Mouse (Mus musculus) G1E-ER4 (cell line): ENCODE results near the gene Kdelc1. TPM values are rescaled to one million over a fixed set of nuclear protein-coding genes. Genes with fewer than 3 reads are reported as not detected.

Source experiments
- GATA1 ChIP-seq: IDR thresholded peaks from one replicate; pipeline ENCODE4 v1.8.0; 2012; ENCODE audit warnings: low read length, inconsistent platforms
- polyA plus RNA-seq: library from polyadenylated mRNA; stranded (reverse); fragments of >175 nt; gene quantifications from 2 replicates; pipeline ENCODE4 v1.2.3, GENCODE M21; 2012

The Kdelc1 gene
- polyA plus RNA-seq, result 8.6 and 12.7 TPM in 2 replicates

DNA sequence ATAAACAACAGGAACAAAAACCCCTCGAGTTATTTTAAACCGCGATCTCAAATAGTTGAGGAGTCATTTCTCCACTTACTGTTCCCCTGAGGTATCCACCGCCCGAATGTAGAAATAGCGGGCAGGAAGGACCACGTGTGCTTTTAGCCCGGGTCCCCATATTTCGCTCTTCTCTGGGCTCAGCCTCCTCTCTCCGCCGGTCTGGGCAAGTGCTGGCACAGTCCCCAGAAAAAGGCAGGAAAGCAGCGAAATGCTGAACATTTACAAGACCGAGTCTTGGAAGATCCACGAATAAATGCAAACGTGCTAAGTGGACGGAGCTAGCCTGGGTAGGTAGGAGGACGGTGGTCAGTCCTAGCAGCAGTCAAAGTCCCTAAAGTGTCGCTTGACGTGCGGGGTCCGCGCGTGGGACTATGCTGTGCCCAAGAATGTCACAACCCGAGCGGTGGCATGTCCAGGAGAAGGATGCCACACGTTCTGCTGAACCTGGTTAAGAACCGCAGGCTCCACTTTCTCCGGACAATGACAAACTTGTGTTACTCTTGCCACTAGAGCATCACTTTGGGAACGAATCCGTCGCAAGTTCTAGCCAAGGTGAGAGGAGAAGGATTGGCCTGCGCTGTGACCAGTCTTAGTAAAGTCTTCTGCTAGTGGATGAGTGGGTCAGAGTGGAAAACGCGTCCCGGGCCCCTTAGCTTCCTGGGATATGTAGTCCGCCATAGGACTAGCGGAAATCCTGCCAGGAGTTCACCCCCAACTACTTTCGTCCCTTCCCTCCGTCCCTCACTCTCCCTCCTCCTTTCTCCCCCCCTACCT, at the start of gene Kdelc1, which contains the start of gene Bivm:
Gene Kdelc1, minus strand, starts transcription at position 570 of the 816 bp plus-strand sequence.
Gene Bivm, plus strand, starts transcription at position 719 of the 816 bp plus-strand sequence.
- TF ChIP-seq GATA1, result no peak

GRCm38 (mm10) chr1:44167859-44168383, 49.3 kb upstream of the Kdelc1 start:
- TF ChIP-seq GATA1, result no peak

GRCm38 (mm10) chr1:44162389-44162788, 43.8 kb upstream of the Kdelc1 start:
- no peak for TF ChIP-seq GATA1

DNA sequence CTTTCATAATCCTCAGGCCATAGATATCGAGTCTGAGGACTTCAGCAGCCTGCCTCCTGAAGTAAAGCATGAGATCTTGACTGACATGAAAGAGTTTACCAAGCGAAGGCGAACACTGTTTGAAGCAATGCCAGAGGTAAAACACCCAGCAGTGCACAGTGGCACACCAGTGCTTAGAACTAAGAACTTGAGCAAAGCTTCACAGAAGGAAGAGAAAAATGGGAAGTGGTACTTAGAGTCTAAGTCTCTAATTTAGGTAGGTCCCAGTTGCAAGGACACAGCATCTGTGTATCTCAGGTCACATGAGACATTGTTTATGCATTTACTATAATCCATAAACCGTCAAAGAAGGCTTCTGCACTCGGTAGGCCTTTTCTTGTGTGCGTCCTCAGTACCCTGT, 43.2 kb upstream of the Kdelc1 start:
- no peak for TF ChIP-seq GATA1

GRCm38 (mm10) chr1:44158317-44158716, 39.7 kb upstream of the Kdelc1 start:
- TF ChIP-seq GATA1, result no peak

DNA sequence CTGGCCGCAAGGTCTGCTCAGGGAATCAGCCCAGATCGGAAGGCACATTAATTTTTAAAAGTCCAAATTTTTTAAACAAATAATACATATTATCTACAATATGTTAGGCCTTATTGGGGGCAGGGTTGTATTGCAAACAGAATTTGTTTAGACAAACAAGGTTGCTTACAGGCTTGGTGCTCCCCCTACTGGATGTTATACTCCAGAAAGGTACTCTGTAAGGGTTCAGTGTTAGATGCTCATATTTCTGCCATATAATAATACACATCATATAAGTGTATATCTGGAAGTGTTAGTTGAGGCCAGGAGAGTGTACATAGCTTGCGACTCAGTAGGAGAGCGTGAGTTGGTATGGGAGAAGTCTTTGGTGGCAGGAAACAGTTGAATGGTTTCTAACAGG, 36.7 kb upstream of the Kdelc1 start:
- TF ChIP-seq GATA1, result no peak

- TF ChIP-seq GATA1, result no peak
These were observed 30.1 kb upstream of the Kdelc1 start for GRCm38 (mm10) chr1:44148706-44149105.

DNA sequence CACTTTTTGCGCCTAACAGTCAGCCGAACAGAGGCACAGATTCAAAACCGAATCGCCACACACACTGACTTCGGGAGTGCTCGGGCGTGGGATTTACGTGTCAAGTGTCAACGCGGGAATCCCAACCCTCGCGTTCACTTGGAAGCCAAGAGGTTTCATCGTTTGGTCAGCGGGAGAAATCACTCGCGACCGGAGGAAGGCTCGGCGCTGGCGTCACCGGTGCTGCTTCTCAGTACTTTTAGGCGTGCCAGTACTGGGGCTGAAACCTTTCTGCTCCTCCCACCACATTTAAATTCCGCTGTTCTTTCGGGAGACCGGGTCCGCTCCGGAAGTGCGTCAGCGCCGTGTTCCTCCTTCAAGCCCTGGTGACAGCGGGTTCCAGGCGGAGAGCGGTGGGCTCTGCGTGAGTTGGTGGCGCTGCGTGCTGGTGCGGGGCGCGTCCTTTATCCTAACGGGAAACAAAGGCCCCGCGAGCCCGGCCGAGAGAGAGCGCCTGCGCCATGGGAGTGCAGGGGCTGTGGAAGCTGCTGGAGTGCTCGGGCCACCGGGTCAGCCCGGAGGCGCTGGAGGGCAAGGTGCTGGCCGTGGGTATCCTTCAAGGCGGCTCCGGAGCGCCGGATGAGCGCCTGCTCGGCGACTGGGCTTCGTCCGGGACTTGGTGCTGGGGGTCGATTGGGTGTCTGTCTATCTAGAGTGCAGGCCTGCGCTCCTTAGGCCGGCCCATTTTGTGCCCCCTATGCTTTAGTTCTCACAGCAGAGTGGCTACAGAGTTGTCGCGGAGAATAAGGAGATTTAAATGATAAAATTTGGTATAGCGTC, 29.2 kb upstream of the Kdelc1 start, which contains the start of gene Ercc5:
Gene Ercc5, plus strand, starts transcription at position 182 of the 819 bp plus-strand sequence.
- TF ChIP-seq GATA1, result no peak

GRCm38 (mm10) chr1:44142747-44143146, 24.1 kb upstream of the Kdelc1 start:
- no peak for TF ChIP-seq GATA1

- no peak for TF ChIP-seq GATA1
These were observed 21.6 kb upstream of the Kdelc1 start for GRCm38 (mm10) chr1:44140232-44140631.

- TF ChIP-seq GATA1, result no peak
These were observed 11.4 kb upstream of the Kdelc1 start for GRCm38 (mm10) chr1:44129929-44130581.

DNA sequence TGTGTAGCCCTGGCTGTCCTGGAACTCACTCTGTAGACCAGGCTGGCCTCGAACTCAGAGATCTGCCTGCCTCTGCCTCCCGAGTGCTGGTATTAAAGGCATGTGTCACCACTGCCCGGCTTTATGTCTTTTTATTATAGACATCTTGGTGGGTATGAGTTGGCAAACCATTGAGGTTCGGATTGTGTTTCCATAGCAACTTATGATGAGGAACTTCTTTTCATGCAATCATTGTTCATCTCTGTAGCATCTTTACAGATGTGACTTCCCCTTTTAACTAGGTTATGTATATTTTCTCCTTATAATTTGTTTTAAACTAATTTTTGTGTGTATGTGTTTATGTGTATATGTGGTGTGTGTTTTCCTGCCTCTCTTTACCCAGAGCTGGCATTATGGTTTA, 7.0 kb upstream of the Kdelc1 start:
- no peak for TF ChIP-seq GATA1

GRCm38 (mm10) chr1:44122256-44122655, 3.6 kb upstream of the Kdelc1 start:
- no peak for TF ChIP-seq GATA1

- TF ChIP-seq GATA1, result no peak
These were observed 1.4 kb upstream of the Kdelc1 start for GRCm38 (mm10) chr1:44120074-44120406.

DNA sequence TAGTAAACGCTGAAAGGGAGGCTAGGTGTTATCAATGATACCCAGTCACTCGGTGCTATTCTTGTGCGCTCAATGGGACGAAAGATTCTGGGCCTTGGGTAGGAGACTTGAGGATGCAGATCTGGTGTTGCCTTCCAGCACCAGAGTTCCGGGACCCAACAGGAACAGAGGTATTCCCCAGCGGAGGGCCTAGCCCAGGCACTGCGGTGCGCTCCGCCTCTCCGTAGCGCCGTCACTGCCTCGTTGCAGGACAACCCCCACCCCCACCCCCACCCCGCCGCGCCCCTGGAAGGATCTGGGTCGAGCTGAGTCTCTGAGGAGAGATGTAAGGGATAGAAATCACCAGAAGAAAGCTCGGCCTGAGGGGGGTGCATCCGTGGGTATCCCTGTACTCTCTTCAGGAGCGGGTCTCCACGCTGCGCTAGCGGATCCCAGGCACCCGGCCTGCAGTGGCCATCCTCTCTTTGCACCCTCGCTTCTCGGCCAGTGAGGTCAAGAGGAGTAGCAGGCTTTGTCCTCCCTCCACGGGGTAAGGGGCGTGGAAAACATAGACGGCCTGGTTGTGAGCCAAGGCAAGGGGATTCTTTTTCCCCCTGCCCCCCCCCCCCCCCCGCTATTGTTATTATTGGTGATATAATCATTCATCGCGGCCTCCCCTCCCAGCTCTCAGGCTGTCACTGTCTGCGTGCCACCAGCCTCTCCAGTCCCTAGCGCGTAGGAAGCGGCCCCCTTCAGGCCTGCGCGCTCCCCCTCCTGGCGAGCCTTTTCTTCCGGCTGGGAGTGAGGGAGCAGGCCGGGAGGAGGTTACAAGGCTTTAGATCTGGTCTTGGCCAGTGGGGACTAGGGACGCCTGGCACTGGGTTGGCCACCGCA, 829 bp upstream of the Kdelc1 start:
- no peak for TF ChIP-seq GATA1
